Mouse (Mus musculus): ENCODE measurements around the gene Hddc3. TPM values are rescaled to one million over a fixed set of nuclear protein-coding genes. Genes with fewer than 3 reads are reported as not detected.

Hddc3 gene
- polyA plus RNA-seq, 1 experiment from 2014 or later, result 4.2 TPM

DNA sequence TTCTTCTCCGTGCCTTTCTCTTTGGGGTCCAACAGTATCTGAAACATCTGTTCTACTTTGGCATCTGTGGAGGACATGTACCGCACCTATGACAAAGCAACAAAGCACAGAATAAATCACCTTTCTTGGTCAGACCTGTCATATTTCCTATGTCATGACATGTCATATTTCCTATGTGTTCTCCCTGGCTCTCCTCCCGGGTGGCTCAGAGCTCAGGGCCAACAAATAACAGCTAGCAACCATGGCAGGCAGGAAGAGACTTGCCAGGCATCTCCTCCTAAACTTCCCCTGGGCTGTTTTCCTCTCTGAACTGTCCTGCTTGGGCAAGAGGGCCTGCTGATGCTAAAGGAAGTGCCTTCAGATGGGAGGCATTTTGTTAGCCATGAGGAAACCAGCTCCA lies 6.0 kb upstream of the Hddc3 start:
- Histone ChIP-seq H3K27ac (no peak overlapping the region), H3K4me3 (replicated peaks) (no peak overlapping the region), H3K4me2 (no peak overlapping the region), H3K27me3 (no peaks in the 10 kb centered on the region), H3K9me3 (replicated peaks) (0 out of 2 replicates have a peak, but pooled peaks cover 5% of the 10 kb centered on the region), H3K4me1 (replicated peaks) (peaks cover 33% of the 10 kb centered on the region), H3K36me3 (peaks cover 52% of the 10 kb centered on the region), H3K9ac (no peak overlapping the region)
- no peak for DNase-seq
- no peak for ATAC-seq (ENCODE audit: low read depth)
- 80% methylated on average over 3 of the region's 3 CpGs for WGBS (ENCODE audit: insufficient replicate concordance)

DNA sequence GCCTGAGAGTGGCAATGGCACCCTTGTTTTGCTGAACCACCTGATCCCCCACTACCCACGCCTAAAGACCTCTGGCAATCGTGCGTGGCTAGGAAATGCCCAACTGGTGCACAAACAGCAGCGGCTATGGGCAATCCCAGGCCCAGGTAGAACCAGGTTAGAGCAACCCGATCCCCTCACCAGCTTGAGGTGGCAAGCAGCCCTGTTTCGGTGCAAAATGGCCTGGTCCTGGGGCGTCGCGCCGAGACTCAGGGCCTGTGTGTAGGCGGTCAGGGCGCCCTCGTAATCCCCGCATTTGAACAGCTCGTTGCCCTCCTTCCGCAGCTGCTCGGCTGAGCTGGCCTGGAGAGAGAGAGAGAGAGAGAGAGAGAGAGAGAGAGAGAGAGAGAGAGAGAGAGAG lies 3.5 kb upstream of the Hddc3 start:
- peak overlapping the region; percentile 87 for H3K4me2 ChIP-seq
- H3K27me3 ChIP-seq, result no peaks in the 10 kb centered on the region
- peaks cover 51% of the 10 kb centered on the region for H3K4me1 ChIP-seq (replicated peaks)
- H3K4me3 ChIP-seq (replicated peaks), result peak overlapping the region; percentile 72
- no peaks in the 10 kb centered on the region for H3K9me3 ChIP-seq (replicated peaks)
- DNase-seq, result peak; percentile 29
- peak overlapping the region; percentile 55 for H3K27ac ChIP-seq
- no peak for ATAC-seq (ENCODE audit: low read depth)
- H3K36me3 ChIP-seq, result peaks cover 30% of the 10 kb centered on the region
- H3K9ac ChIP-seq, result peak overlapping the region; percentile 80
- WGBS (ENCODE audit: insufficient replicate concordance), result 15% methylated on average over 17 of the region's 17 CpGs

DNA sequence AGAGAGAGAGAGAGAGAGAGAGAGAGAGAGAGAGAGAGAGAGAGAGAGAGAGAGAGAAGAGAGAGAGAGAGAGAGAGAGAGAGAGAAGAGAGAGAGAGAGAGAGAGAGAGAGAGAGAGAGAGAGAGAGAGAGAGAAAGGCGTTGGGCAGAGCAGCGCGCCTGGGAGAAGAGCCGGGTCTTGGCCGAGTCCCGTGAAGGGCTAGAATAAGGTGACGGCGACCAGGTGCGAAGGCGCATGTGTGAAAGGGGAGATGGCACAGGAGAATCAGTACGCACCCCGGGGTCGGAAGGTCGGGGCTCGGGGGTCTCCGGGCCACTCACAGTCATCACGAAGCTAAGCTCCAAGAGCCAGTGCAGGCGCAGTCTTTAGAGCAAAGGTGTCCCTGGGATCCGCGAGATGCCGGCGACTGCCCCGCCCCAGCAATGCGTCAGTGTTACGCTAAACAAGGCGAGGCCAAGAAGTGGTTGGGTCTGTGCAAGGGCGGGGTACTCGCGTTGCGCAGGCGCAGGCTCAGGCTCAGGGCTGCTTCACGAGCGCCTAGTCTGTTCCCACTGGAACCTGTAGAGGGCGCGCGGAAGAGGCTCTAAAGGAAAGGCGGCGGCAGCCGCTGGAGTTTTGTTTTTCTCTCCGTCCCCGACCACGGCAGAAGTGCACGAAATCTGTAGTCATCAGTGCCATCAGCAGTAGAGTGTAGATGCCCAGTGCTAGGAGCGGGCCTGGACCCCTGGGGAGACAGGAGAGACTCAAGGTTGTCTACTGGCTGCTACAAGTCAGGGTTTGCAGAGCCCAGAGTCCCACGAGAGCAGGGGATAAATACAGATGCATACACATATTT lies 2.9 kb upstream of the Hddc3 start:
- peaks cover 23% of the 10 kb centered on the region for H3K36me3 ChIP-seq
- no peaks in the 10 kb centered on the region for H3K27me3 ChIP-seq
- peak overlapping the region; percentile 80 for H3K9ac ChIP-seq
- ATAC-seq (ENCODE audit: low read depth), result peak; percentile 99
- DNase-seq, result peak; percentile 98
- H3K27ac ChIP-seq, result peak overlapping the region; percentile 88
- H3K9me3 ChIP-seq (replicated peaks), result no peaks in the 10 kb centered on the region
- peak overlapping the region; percentile 72 for H3K4me3 ChIP-seq (replicated peaks)
- H3K4me2 ChIP-seq, result peak overlapping the region; percentile 87
- WGBS (ENCODE audit: insufficient replicate concordance), result under 1% methylated on average over 45 of the region's 45 CpGs
- peaks cover 51% of the 10 kb centered on the region for H3K4me1 ChIP-seq (replicated peaks)

DNA sequence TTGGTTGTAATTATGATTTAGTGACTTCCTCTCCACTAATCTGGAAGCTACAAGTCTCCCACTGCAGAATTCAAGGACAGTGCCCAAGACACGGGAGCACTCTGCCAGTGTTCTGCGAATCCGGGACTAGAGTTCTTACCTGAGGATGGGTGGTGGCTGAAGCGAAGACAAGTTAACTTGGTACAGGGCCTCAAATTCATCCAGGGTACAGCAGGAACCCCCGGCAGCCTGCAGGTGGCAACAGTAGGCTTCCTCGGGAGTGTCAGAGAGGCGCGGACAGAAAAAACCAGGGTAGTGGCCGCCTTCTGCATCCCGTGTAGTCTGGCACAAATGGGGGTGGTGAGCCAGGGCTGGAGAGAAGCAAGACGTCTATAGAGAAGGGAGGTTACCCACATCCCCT lies 2.1 kb upstream of the Hddc3 start, which contains the start of gene Unc45a:
Gene Unc45a, minus strand, starts transcription at position 213 of the 400 bp plus-strand sequence.
- Histone ChIP-seq H3K27ac (peak within 1 kb of the TSS; percentile 88), H3K4me2 (peak within 1 kb of the TSS; percentile 87), H3K9ac (peak within 1 kb of the TSS; percentile 80), H3K36me3 (peaks cover 17% of the 10 kb centered on the region), H3K4me3 (replicated peaks) (peak within 1 kb of the TSS; percentile 72), H3K27me3 (no peaks in the 10 kb centered on the region), H3K4me1 (replicated peaks) (peaks cover 51% of the 10 kb centered on the region), H3K9me3 (replicated peaks) (no peaks in the 10 kb centered on the region)
- ATAC-seq (ENCODE audit: low read depth) (peak; percentile 36), DNase-seq (peak; percentile 75)
- WGBS (ENCODE audit: insufficient replicate concordance), result 2% methylated on average over 11 of the region's 11 CpGs

DNA sequence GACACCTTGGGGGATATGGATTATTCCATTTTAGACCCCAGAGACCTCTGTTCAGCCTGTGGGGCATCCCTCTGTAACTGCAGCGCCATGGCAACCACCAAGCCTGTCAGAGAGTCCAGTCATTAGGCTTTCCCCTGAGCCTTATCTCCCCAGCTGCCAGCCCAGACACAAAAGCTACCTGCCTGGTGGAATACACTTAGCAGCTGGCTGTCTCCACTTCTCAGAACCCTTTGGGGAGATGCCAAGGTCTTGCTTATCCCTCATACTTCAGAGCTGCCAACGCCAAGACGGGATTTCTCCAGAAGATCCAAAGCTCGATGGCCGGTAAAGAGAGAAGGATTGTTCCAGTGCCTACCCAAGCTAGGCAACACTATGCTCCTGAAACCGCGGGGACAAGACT lies 1.1 kb upstream of the Hddc3 start:
- DNase-seq (no peak), ATAC-seq (ENCODE audit: low read depth) (no peak)
- H3K9me3 ChIP-seq (replicated peaks), result no peaks in the 10 kb centered on the region
- peaks cover 7% of the 10 kb centered on the region for H3K36me3 ChIP-seq
- 66% methylated on average over 7 of the region's 7 CpGs for WGBS (ENCODE audit: insufficient replicate concordance)
- H3K9ac ChIP-seq, result no peak overlapping the region
- H3K4me1 ChIP-seq (replicated peaks), result peaks cover 57% of the 10 kb centered on the region
- H3K4me3 ChIP-seq (replicated peaks), result no peak overlapping the region
- no peak overlapping the region for H3K27ac ChIP-seq
- H3K4me2 ChIP-seq, result no peak overlapping the region
- no peaks in the 10 kb centered on the region for H3K27me3 ChIP-seq

DNA sequence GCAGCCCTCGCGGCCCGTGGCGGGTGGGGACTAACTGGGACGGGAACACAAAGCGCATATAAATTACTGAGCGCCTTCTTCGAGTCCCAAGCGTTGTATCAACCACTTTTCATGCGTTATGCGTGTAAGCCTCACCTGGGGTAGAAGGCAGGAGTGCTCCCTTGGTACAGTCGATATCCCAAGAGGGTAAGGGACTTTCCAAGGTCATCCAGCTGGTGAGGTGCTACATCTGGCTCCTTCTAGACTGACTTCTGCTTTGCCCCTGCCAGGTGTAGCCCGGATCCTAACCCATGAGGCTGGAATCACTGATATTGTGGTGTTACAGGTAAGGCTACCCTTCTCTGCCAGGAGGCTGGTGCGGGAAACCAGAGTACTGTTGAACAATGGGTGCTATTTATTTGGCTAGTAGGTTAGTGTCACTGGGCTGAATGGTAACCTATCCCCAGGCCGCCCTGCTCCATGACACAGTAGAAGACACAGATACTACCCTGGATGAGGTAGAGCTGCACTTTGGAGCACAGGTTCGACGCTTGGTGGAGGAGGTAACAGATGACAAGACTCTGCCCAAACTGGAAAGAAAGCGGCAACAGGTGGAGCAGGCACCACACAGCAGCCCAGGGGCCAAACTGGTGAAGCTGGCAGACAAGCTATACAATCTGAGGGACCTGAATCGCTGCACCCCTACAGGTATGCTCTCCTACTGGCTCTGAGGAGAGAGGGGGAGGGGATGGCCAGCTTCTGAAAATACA lies 540 bp downstream of the Hddc3 start:
- H3K4me2 ChIP-seq, result peak overlapping the region; percentile 84
- peak overlapping the region; percentile 64 for H3K4me3 ChIP-seq (replicated peaks)
- WGBS (ENCODE audit: insufficient replicate concordance), result 23% methylated on average over 19 of the region's 19 CpGs
- no peaks in the 10 kb centered on the region for H3K9me3 ChIP-seq (replicated peaks)
- no peaks in the 10 kb centered on the region for H3K36me3 ChIP-seq
- ATAC-seq (ENCODE audit: low read depth) (no peak), DNase-seq (no peak)
- H3K27me3 ChIP-seq, result no peaks in the 10 kb centered on the region
- H3K27ac ChIP-seq, result peak overlapping the region; percentile 7; the same call in 1 of the 2 replicates
- H3K4me1 ChIP-seq (replicated peaks), result peaks cover 60% of the 10 kb centered on the region
- peak overlapping the region; percentile 76 for H3K9ac ChIP-seq

DNA sequence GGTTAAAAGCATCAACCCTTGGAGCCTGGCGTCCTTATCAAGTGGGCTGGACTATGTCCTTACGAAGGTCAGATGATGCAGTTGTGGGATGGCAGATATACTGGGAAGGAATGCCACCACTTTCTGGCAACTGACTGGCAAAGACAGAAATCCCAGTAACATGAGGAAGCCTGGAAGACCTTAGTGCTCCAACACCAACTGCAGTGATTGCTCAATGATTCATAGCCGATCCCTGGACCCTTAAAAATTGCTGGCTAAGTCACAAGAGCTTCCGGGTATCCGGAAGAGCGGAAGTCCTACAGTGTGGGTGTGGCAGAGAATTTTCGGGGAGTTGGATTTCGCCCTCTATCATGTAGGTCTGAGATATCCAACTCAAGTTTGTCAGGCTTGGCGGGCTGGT lies 3.3 kb downstream of the Hddc3 start:
- WGBS (ENCODE audit: insufficient replicate concordance), result 78% methylated on average over 9 of the region's 9 CpGs
- no peak for ATAC-seq (ENCODE audit: low read depth)
- DNase-seq, result no peak

DNA sequence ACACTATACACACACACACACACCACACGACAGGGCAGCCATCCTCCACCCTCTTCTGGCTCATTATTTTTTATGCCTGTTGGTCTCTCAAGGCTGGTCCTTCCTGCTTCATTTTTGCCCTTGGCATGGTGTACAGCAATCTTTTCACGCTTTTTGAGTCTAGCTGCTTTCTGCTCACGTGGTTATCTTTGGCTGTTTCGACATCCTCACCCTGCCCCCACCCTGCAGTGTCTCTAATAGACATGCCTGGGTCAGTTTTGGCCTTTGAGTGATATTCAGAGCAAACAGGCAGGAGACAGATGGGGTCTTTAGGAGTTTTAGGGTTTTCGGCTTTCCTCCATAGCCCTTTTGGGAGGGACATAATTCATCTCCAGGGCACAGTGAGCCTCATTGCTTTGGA lies 3.9 kb downstream of the Hddc3 start:
- no peak for ATAC-seq (ENCODE audit: low read depth)
- Histone ChIP-seq H3K36me3 (peaks cover 16% of the 10 kb centered on the region), H3K9ac (no peak overlapping the region), H3K27me3 (no peaks in the 10 kb centered on the region), H3K4me2 (no peak overlapping the region), H3K4me3 (replicated peaks) (no peak overlapping the region), H3K9me3 (replicated peaks) (no peaks in the 10 kb centered on the region), H3K27ac (no peak overlapping the region), H3K4me1 (replicated peaks) (peaks cover 48% of the 10 kb centered on the region)
- no peak for DNase-seq
- 46% methylated on average over 5 of the region's 5 CpGs for WGBS (ENCODE audit: insufficient replicate concordance)

More for the DNA sequence above, 3.3 kb downstream of the Hddc3 start:
- no peak overlapping the region for H3K4me3 ChIP-seq (replicated peaks)
- H3K9me3 ChIP-seq (replicated peaks), result no peaks in the 10 kb centered on the region
- no peak overlapping the region for H3K4me2 ChIP-seq
- peaks cover 11% of the 10 kb centered on the region for H3K36me3 ChIP-seq
- no peak overlapping the region for H3K9ac ChIP-seq
- no peaks in the 10 kb centered on the region for H3K27me3 ChIP-seq
- no peak overlapping the region for H3K27ac ChIP-seq
- peaks cover 50% of the 10 kb centered on the region for H3K4me1 ChIP-seq (replicated peaks)

DNA sequence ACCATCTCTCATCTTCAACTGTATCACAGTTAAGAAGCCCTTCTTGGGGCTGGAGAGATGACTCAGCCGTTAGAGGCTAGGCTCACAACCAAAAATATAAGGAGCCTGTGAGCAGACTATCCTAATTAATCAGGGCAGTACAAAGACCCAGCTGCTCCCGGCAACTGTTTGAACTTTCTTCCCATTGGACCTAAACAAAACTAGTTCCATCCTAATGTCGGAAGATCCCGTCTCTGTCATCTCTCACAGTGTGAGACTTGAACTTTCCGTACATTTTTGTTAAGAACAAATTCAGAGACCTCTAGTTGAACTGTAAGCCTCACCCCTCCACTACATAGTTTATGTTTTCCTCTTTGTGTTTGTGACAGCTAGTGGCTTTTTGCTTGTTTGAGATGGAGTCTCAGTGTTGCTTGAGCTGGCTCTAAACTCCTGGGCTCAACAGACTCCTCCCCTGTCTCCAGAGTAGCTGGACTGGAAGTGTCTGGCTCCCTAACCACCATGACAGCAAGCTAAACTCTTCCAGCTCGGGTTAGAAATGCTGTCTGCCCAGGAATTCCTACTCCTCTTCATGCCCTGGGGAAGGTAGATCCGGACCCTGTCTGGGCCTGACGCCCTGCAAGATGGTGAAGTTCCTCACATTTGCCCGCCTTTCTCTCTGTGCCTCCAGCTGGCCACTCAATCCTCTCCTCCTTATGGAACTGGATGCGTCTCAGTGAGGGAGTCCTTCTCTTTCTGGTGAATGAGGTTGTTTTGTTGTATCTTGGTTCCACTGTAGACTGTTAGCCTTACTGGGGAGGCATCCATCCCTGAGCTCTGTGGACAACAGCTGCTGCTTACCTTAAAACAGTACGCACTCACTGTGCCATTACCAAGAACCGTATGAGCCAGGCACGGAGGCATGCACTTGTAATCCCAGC lies 5.0 kb downstream of the Hddc3 start:
- Histone ChIP-seq H3K9me3 (replicated peaks) (no peaks in the 10 kb centered on the region), H3K27me3 (no peaks in the 10 kb centered on the region), H3K36me3 (peaks cover 19% of the 10 kb centered on the region), H3K4me1 (replicated peaks) (peaks cover 38% of the 10 kb centered on the region), H3K9ac (no peak overlapping the region), H3K27ac (no peak overlapping the region), H3K4me2 (no peak overlapping the region), H3K4me3 (replicated peaks) (no peak overlapping the region)
- WGBS (ENCODE audit: insufficient replicate concordance), result 65% methylated on average over 13 of the region's 13 CpGs
- ATAC-seq (ENCODE audit: low read depth), result no peak
- no peak for DNase-seq

DNA sequence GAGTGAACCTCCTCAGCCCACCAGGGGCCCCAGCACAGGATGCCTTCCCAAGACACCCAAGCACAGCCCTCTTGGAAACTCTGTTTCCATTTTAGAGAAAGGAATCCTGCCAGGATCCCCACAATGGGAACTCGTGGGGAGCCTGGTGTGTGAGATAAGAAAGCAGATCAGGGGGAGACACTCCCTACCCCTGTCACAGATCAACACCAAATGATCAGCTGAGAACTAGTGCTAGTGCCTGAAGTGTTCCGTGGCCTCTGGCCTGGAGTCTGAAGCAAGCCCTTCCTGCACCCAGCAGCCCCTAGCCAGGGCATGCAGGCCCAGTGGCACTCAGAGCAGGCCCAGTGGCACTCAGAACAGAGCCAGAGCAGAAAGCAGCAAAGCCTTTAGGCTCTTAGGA lies 7.9 kb downstream of the Hddc3 start:
- H3K4me2 ChIP-seq, result 0 out of 2 replicates have a peak overlapping the region, but pooled peaks have one; percentile 14
- peaks cover 25% of the 10 kb centered on the region for H3K36me3 ChIP-seq
- 7% methylated on average over 2 of the region's 2 CpGs for WGBS (ENCODE audit: insufficient replicate concordance)
- H3K4me1 ChIP-seq (replicated peaks), result peaks cover 30% of the 10 kb centered on the region
- H3K9me3 ChIP-seq (replicated peaks), result no peaks in the 10 kb centered on the region
- H3K27me3 ChIP-seq, result no peaks in the 10 kb centered on the region
- no peak for DNase-seq
- no peak overlapping the region for H3K4me3 ChIP-seq (replicated peaks)
- H3K27ac ChIP-seq, result no peak overlapping the region
- no peak overlapping the region for H3K9ac ChIP-seq
- ATAC-seq (ENCODE audit: low read depth), result peak; percentile 69

DNA sequence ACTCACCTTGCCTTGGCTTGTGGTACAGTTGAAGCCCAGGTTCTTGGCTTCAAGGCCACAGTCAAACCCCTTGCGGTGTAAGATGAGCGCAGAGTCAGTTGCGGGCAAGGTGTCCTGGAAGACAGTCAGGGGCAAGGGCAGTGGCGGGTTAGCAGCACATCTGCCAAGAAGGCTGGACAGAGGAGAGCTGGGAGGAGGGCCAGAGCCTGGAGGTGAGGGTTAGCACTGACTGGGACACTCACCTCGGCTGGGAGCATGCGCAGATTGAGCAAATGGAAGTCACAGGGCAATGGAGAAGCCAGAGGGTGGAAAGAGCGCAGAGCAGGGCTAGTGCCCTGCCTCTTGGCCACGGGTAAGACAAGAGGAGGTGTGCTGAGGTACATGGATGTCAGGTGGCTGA lies 10.0 kb downstream of the Hddc3 start:
- DNase-seq, result no peak
- peaks cover 14% of the 10 kb centered on the region for H3K4me1 ChIP-seq (replicated peaks)
- no peaks in the 10 kb centered on the region for H3K9me3 ChIP-seq (replicated peaks)
- H3K36me3 ChIP-seq, result peaks cover 31% of the 10 kb centered on the region
- WGBS (ENCODE audit: insufficient replicate concordance), result 83% methylated on average over 8 of the region's 8 CpGs
- H3K27me3 ChIP-seq, result no peaks in the 10 kb centered on the region
- H3K9ac ChIP-seq, result no peak overlapping the region
- H3K4me2 ChIP-seq, result no peak overlapping the region
- no peak overlapping the region for H3K27ac ChIP-seq
- no peak for ATAC-seq (ENCODE audit: low read depth)
- H3K4me3 ChIP-seq (replicated peaks), result no peak overlapping the region

Data from liver, embryonic 13.5 days (tissue).